Mouse (Mus musculus): ENCODE results near the gene Med18. TPM values are rescaled to one million over a fixed set of nuclear protein-coding genes. Genes with fewer than 3 reads are reported as not detected.
A peak's percentile ranks its signal among the peaks of the same experiment; 100 is the strongest.

Med18 gene
- total and polyA plus RNA-seq, 3 experiments, result 2.2 to 4.5 (median 3.5) TPM

- Histone ChIP-seq H3K79me2 (replicated peaks; ENCODE audit: control insufficient read depth, insufficient read depth, low read length) (no peaks in the 10 kb centered on the region), H3K27me3 (ENCODE audit: control insufficient read depth, insufficient read depth, low read length) (no peaks in the 10 kb centered on the region), H3K36me3 (ENCODE audit: control insufficient read depth, insufficient read depth, low read length) (no peaks in the 10 kb centered on the region), H3K27ac (no peak overlapping the region), H3K4me3 (no peak overlapping the region), H3K9ac (ENCODE audit: low read depth, low read length) (no peak overlapping the region), H3K4me1 (ENCODE audit: control insufficient read depth, insufficient read depth, low read length) (no peaks in the 10 kb centered on the region)
- TF ChIP-seq CTCF (IDR thresholded peaks at IDR 0.05), result no peak
- TF ChIP-seq POLR2A (IDR thresholded peaks at IDR 0.05; ENCODE audit: insufficient read depth, low read depth, low read length), result no peak
- TF ChIP-seq EP300 (IDR thresholded peaks at IDR 0.05; ENCODE audit: insufficient read depth, low read depth, low read length), result no peak
- intact Hi-C loops (cut with DNase I), result no loop called here
- no peak for DNase-seq
- WGBS, result 65% methylated on average over 13 of the region's 13 CpGs
Observed at GRCm38 (mm10) chr4:132475895-132476878, 12.5 kb upstream of the Med18 start.

- no peak for DNase-seq
- WGBS, result 82% methylated on average over 4 of the region's 4 CpGs
Observed at GRCm38 (mm10) chr4:132474631-132475030, 10.9 kb upstream of the Med18 start.

GRCm38 (mm10) chr4:132473411-132473810 lies 9.7 kb upstream of the Med18 start:
- Histone ChIP-seq H3K9ac (ENCODE audit: low read depth, low read length) (no peak overlapping the region), H3K4me1 (ENCODE audit: control insufficient read depth, insufficient read depth, low read length) (no peaks in the 10 kb centered on the region), H3K27ac (no peak overlapping the region), H3K36me3 (ENCODE audit: control insufficient read depth, insufficient read depth, low read length) (no peaks in the 10 kb centered on the region), H3K79me2 (replicated peaks; ENCODE audit: control insufficient read depth, insufficient read depth, low read length) (no peaks in the 10 kb centered on the region), H3K27me3 (ENCODE audit: control insufficient read depth, insufficient read depth, low read length) (no peaks in the 10 kb centered on the region), H3K4me3 (no peak overlapping the region)
- DNase-seq, result no peak
- WGBS, result 78% methylated on average over 9 of the region's 9 CpGs
- intact Hi-C loops (cut with DNase I), result no loop called here
- TF ChIP-seq CTCF (IDR thresholded peaks at IDR 0.05), result no peak
- TF ChIP-seq EP300 (IDR thresholded peaks at IDR 0.05; ENCODE audit: insufficient read depth, low read depth, low read length), result no peak

More at GRCm38 (mm10) chr4:132474631-132475030, 10.9 kb upstream of the Med18 start:
- no peak overlapping the region for H3K4me3 ChIP-seq
- no peaks in the 10 kb centered on the region for H3K36me3 ChIP-seq (ENCODE audit: control insufficient read depth, insufficient read depth, low read length)
- TF ChIP-seq POLR2A (IDR thresholded peaks at IDR 0.05; ENCODE audit: insufficient read depth, low read depth, low read length) (no peak), CTCF (IDR thresholded peaks at IDR 0.05) (no peak), EP300 (IDR thresholded peaks at IDR 0.05; ENCODE audit: insufficient read depth, low read depth, low read length) (no peak)
- H3K79me2 ChIP-seq (replicated peaks; ENCODE audit: control insufficient read depth, insufficient read depth, low read length), result no peaks in the 10 kb centered on the region
- intact Hi-C loops (cut with DNase I), result no loop called here
- no peaks in the 10 kb centered on the region for H3K27me3 ChIP-seq (ENCODE audit: control insufficient read depth, insufficient read depth, low read length)
- H3K27ac ChIP-seq, result no peak overlapping the region
- H3K4me1 ChIP-seq (ENCODE audit: control insufficient read depth, insufficient read depth, low read length), result no peaks in the 10 kb centered on the region
- no peak overlapping the region for H3K9ac ChIP-seq (ENCODE audit: low read depth, low read length)

- intact Hi-C loops (cut with DNase I), result no loop called here
- Histone ChIP-seq H3K9ac (ENCODE audit: low read depth, low read length) (no peak overlapping the region), H3K27me3 (ENCODE audit: control insufficient read depth, insufficient read depth, low read length) (no peaks in the 10 kb centered on the region), H3K36me3 (ENCODE audit: control insufficient read depth, insufficient read depth, low read length) (no peaks in the 10 kb centered on the region), H3K4me1 (ENCODE audit: control insufficient read depth, insufficient read depth, low read length) (no peaks in the 10 kb centered on the region), H3K79me2 (replicated peaks; ENCODE audit: control insufficient read depth, insufficient read depth, low read length) (no peaks in the 10 kb centered on the region), H3K4me3 (no peak overlapping the region), H3K27ac (no peak overlapping the region)
- DNase-seq, result no peak
- TF ChIP-seq CTCF (IDR thresholded peaks at IDR 0.05), result no peak
- no peak for TF ChIP-seq EP300 (IDR thresholded peaks at IDR 0.05; ENCODE audit: insufficient read depth, low read depth, low read length)
- TF ChIP-seq POLR2A (IDR thresholded peaks at IDR 0.05; ENCODE audit: insufficient read depth, low read depth, low read length), result no peak
- WGBS, result 13% methylated on average over 3 of the region's 3 CpGs
Observed at GRCm38 (mm10) chr4:132469873-132470272, 6.2 kb upstream of the Med18 start.

- Histone ChIP-seq H3K27ac (peak overlapping the region; percentile 71), H3K36me3 (ENCODE audit: control insufficient read depth, insufficient read depth, low read length) (no peaks in the 10 kb centered on the region), H3K4me3 (peak overlapping the region; percentile 78), H3K9ac (ENCODE audit: low read depth, low read length) (no peak overlapping the region), H3K79me2 (replicated peaks; ENCODE audit: control insufficient read depth, insufficient read depth, low read length) (no peaks in the 10 kb centered on the region), H3K27me3 (ENCODE audit: control insufficient read depth, insufficient read depth, low read length) (no peaks in the 10 kb centered on the region), H3K4me1 (ENCODE audit: control insufficient read depth, insufficient read depth, low read length) (peaks cover 3% of the 10 kb centered on the region)
- intact Hi-C loops (cut with DNase I), result loop anchor here (1.0 kb wide), 1 partner anchor 50 kb away; no protein-coding TSS in a partner anchor
- no peak for DNase-seq
- WGBS, result 4% methylated on average over 5 of the region's 5 CpGs
- no peak for TF ChIP-seq POLR2A (IDR thresholded peaks at IDR 0.05; ENCODE audit: insufficient read depth, low read depth, low read length)
- TF ChIP-seq CTCF (IDR thresholded peaks at IDR 0.05), result no peak
- no peak for TF ChIP-seq EP300 (IDR thresholded peaks at IDR 0.05; ENCODE audit: insufficient read depth, low read depth, low read length)
Observed at GRCm38 (mm10) chr4:132464255-132464613, 513 bp upstream of the Med18 start.

GRCm38 (mm10) chr4:132462836-132463235 lies 885 bp downstream of the Med18 start:
- no peak for DNase-seq
- Histone ChIP-seq H3K27me3 (ENCODE audit: control insufficient read depth, insufficient read depth, low read length) (no peaks in the 10 kb centered on the region), H3K27ac (no peak overlapping the region), H3K4me3 (peak overlapping the region; percentile 78), H3K4me1 (ENCODE audit: control insufficient read depth, insufficient read depth, low read length) (peaks cover 3% of the 10 kb centered on the region), H3K36me3 (ENCODE audit: control insufficient read depth, insufficient read depth, low read length) (no peaks in the 10 kb centered on the region), H3K9ac (ENCODE audit: low read depth, low read length) (peak overlapping the region; percentile 40; the same call in 1 of the 2 replicates), H3K79me2 (replicated peaks; ENCODE audit: control insufficient read depth, insufficient read depth, low read length) (no peaks in the 10 kb centered on the region)
- intact Hi-C loops (cut with DNase I), result loop anchor here (2.0 kb wide), 1 partner anchor 40 kb away; the partner anchor contains the start of gene Phactr4
- 7% methylated on average over 11 of the region's 11 CpGs for WGBS
- TF ChIP-seq POLR2A (IDR thresholded peaks at IDR 0.05; ENCODE audit: insufficient read depth, low read depth, low read length), result no peak
- TF ChIP-seq EP300 (IDR thresholded peaks at IDR 0.05; ENCODE audit: insufficient read depth, low read depth, low read length), result no peak
- TF ChIP-seq CTCF (IDR thresholded peaks at IDR 0.05), result no peak
